Mouse (Mus musculus): ENCODE measurements around the gene Trem3.

- TF ChIP-seq GATA1 (IDR thresholded peaks at IDR 0.05; ENCODE audit: low read length) (no peak), TAL1 (IDR thresholded peaks at IDR 0.05; ENCODE audit: low read length) (no peak)
These were observed 9.0 kb downstream of the Trem3 start for GRCm38 (mm10) chr17:48256575-48256974.

All from erythroblast, embryonic 14.5 days (primary cell).